Mouse (Mus musculus): ENCODE results near the gene Ccdc7a.
A peak's percentile ranks its signal among the peaks of the same experiment; 100 is the strongest.

The Ccdc7a gene

GRCm38 (mm10) chr8:128685507-128686428 lies 379.5 kb downstream of the Ccdc7a start, which contains the start of gene Itgb1:
TSS of gene Itgb1 (plus strand) at chr8:128685654.
- DNase-seq = peak; percentile 97

GRCm38 (mm10) chr8:128684609-128685506 lies 380.5 kb downstream of the Ccdc7a start:
- no peak for DNase-seq
